Mouse (Mus musculus) forebrain, embryonic 12.5 days (tissue): ENCODE results near the gene Ints7. TPM values are rescaled to one million over a fixed set of nuclear protein-coding genes. Genes with fewer than 3 reads are reported as not detected.

Experiments
- ATAC-seq: fragments of 200-750 bp; cut with Nextera tagmentation; 2 replicates; pipeline ENCODE4 v1.8.0; 2017; ENCODE audit warnings: moderate TSS enrichment; ENCODE audit not compliant: low FRiP score
- H3K27ac ChIP-seq: fragments of 300-500 bp; sonication (generic); 2 replicates; pipeline ENCODE4 v1.5.1; 2016; ENCODE audit warnings: mild to moderate bottlenecking
- H3K27me3 ChIP-seq: fragments of 300-500 bp; sonication (generic); 2 replicates; pipeline ENCODE4 v1.6.1; 2016; ENCODE audit warnings: mild to moderate bottlenecking
- H3K36me3 ChIP-seq: fragments of 300-500 bp; sonication (generic); replicated peaks from 2 replicates; pipeline ENCODE4 v1.6.1; 2016; ENCODE audit warnings: mild to moderate bottlenecking
- H3K4me1 ChIP-seq: fragments of 300-500 bp; sonication (generic); 2 replicates; pipeline ENCODE4 v1.6.1; 2016
- H3K4me2 ChIP-seq: fragments of 300-500 bp; sonication (generic); 2 replicates; pipeline ENCODE4 v1.6.1; 2016; ENCODE audit warnings: mild to moderate bottlenecking, moderate library complexity
- H3K4me3 ChIP-seq: fragments of 300-500 bp; sonication (generic); replicated peaks from 2 replicates; pipeline ENCODE4 v1.5.1; 2016; ENCODE audit warnings: mild to moderate bottlenecking
- H3K9ac ChIP-seq: fragments of 300-500 bp; sonication (generic); 2 replicates; pipeline ENCODE4 v1.6.1; 2016; ENCODE audit warnings: mild to moderate bottlenecking
- H3K9me3 ChIP-seq: fragments of 300-500 bp; sonication (generic); 2 replicates; pipeline ENCODE4 v1.6.1; 2016
- WGBS: fragments of 180-500 bp; shearing (Covaris S2); methylation state at CpG from one replicate; pipeline ENCODE4 v1.1.7; 2016; 5-methylcytosine and 5-hydroxymethylcytosine counted together
- polyA plus RNA-seq: library from polyadenylated mRNA; unstranded; fragments of >200 nt; fragmentation: Nextera tagmentation; extraction: Ambion mirVana; gene quantifications from 2 replicates; pipeline ENCODE4 v1.2.1, GENCODE M21; 2016

The Ints7 gene
- polyA plus RNA-seq, 1 experiment from 2014 or later = 78.7 TPM

DNA sequence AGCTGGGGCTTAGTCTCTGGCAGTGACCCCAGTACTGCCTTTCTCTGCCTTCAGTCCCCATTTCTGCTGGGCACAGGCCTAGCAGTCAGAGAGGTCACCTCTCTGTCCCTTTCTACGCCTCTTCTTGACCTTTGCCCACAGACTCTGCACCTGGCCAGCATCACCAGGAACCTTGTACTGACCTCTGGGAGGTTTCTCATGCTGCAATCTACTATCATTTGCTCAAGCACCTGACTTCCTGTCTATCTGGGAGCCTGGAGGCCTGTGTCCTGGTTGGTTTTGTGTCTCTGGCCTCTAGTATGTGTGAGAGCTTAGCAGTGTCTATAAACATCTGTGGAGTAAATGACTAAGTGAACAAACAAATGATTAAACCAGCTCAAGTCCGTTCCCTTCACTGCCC is 64.7 kb downstream of the Ints7 start:
- Histone ChIP-seq H3K27ac (no peak overlapping the region), H3K4me3 (no peak overlapping the region), H3K4me1 (peaks cover 16% of the 10 kb centered on the region; the same call in 1 of the 2 replicates), H3K9me3 (no peaks in the 10 kb centered on the region), H3K27me3 (no peaks in the 10 kb centered on the region), H3K36me3 (no peaks in the 10 kb centered on the region), H3K4me2 (no peak overlapping the region), H3K9ac (no peak overlapping the region)
- WGBS = 87% methylated on average over 2 of the region's 2 CpGs
- no peak for ATAC-seq

DNA sequence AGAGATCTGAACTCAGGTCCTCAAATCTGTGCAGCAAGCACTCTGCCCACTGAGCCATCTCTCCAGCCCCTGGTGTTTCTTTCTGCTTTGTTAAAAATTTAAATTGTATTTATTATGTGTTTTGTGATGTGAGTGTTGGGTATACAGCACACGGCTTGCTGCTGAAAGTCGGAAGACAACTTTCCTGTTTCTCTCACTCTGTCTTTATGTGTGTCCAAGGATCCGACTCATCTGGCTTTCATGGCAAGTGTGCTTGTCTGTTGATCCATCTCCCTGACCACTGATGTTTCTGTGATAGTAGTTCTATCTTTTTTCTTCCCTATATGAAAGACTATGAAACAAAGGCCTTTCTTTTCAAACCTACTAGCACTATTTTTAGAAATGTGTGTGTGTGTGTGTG is 65.4 kb downstream of the Ints7 start:
- Histone ChIP-seq H3K27me3 (no peaks in the 10 kb centered on the region), H3K9ac (no peak overlapping the region), H3K4me2 (no peak overlapping the region), H3K4me3 (no peak overlapping the region), H3K27ac (no peak overlapping the region), H3K4me1 (peaks cover 16% of the 10 kb centered on the region; the same call in 1 of the 2 replicates), H3K36me3 (no peaks in the 10 kb centered on the region), H3K9me3 (no peaks in the 10 kb centered on the region)
- no peak for ATAC-seq
- WGBS = 63% methylated on average over 3 of the region's 3 CpGs

DNA sequence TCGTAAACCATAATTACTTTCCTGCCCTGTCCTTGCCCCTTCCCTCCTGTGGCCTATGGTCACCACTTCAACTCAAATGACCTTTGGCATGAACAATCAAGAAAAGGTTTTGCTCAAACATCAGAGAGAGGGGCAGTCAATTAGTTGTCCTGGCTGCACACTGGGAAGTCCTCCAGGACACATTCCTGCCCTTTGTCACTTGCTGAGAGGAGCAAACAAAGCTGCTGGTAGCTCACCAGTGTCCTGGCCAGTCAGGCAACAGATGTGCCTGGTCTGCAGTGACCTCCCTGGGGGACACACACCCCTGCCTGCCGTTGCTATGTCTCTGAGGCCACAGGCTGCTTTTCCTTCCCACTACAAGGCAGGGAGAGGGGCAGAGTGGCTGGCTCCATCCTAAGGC is 66.0 kb downstream of the Ints7 start:
- no peak overlapping the region for H3K27ac ChIP-seq
- H3K4me3 ChIP-seq = no peak overlapping the region
- 3% methylated on average over 2 of the region's 2 CpGs for WGBS
- H3K27me3 ChIP-seq = no peaks in the 10 kb centered on the region
- H3K4me1 ChIP-seq = peaks cover 16% of the 10 kb centered on the region; the same call in 1 of the 2 replicates
- H3K9ac ChIP-seq = no peak overlapping the region
- H3K36me3 ChIP-seq = no peaks in the 10 kb centered on the region
- no peaks in the 10 kb centered on the region for H3K9me3 ChIP-seq
- ATAC-seq = no peak
- H3K4me2 ChIP-seq = no peak overlapping the region

DNA sequence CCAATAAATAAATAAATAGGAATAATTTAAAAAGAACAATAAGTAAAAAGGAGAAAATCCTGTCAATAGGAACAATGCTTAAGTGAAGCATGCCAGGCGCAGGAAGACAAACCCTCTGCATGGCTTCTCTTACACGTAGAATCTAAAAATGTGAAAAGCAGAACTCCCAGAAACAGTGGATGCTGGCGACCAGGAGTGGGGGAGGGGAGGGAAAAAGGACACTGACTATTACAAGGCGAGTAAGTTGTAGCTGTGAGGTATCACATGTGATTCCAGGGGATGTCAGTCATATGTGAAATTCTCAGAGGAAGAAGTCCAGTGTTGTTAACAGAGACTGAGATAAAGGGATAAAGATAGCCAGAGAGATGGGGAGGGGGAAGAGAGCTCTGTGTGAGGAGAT is 67.5 kb downstream of the Ints7 start:
- Histone ChIP-seq H3K4me2 (no peak overlapping the region), H3K27ac (no peak overlapping the region), H3K9me3 (no peaks in the 10 kb centered on the region), H3K4me1 (peaks cover 16% of the 10 kb centered on the region; the same call in 1 of the 2 replicates), H3K36me3 (no peaks in the 10 kb centered on the region), H3K27me3 (no peaks in the 10 kb centered on the region), H3K9ac (no peak overlapping the region), H3K4me3 (no peak overlapping the region)
- 54% methylated on average over 4 of the region's 4 CpGs for WGBS
- ATAC-seq = no peak

DNA sequence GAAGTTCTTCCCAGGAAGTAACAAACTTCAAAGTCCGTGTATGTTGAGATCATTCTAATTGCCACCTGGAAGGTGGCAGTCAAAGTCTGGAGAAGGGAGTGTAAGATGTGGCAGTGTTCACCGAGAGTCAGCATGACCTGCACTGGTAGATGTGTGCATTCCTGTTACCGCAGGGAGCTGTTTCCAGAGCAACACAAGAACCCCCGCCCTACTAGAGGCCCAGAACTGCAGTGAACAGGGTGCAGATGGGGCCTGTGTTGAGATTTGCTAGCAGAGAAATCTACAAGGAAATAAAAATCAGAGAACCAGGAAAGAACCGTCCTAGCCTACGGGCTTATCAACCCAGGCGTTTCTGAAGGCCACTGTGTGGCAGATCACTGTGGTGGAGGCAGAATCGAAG is 70.5 kb downstream of the Ints7 start:
- peaks cover 16% of the 10 kb centered on the region; the same call in 1 of the 2 replicates for H3K4me1 ChIP-seq
- H3K27me3 ChIP-seq = no peaks in the 10 kb centered on the region
- no peaks in the 10 kb centered on the region for H3K36me3 ChIP-seq
- WGBS = 68% methylated on average over 8 of the region's 8 CpGs
- ATAC-seq = no peak
- no peak overlapping the region for H3K4me3 ChIP-seq
- H3K27ac ChIP-seq = no peak overlapping the region
- no peaks in the 10 kb centered on the region for H3K9me3 ChIP-seq
- no peak overlapping the region for H3K4me2 ChIP-seq
- H3K9ac ChIP-seq = no peak overlapping the region

DNA sequence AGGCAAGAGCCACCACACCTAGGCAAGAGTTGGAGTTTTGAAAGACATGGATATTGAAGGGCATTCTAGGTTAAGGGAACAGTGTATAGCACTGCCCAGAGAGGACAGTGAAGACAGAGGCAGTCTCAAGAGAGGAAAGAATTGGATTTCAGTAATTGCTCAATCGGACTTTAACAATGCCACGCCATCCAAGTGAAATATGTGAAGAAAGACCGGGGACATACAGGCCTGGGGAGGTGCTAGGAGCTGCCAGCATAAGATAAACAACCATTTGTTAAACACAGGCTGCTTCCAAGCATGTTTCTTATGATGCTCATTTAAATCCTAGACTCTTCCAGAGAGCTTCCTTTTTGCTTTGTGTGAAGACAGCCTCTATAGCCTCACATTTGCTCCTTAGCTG is 72.2 kb downstream of the Ints7 start:
- peaks cover 8% of the 10 kb centered on the region; the same call in 1 of the 2 replicates for H3K4me1 ChIP-seq
- H3K9me3 ChIP-seq = no peaks in the 10 kb centered on the region
- H3K4me2 ChIP-seq = no peak overlapping the region
- no peaks in the 10 kb centered on the region for H3K36me3 ChIP-seq
- no peak for ATAC-seq
- no peak overlapping the region for H3K9ac ChIP-seq
- WGBS = 88% methylated on average over 3 of the region's 3 CpGs
- H3K27ac ChIP-seq = no peak overlapping the region
- H3K27me3 ChIP-seq = no peaks in the 10 kb centered on the region
- H3K4me3 ChIP-seq = no peak overlapping the region

DNA sequence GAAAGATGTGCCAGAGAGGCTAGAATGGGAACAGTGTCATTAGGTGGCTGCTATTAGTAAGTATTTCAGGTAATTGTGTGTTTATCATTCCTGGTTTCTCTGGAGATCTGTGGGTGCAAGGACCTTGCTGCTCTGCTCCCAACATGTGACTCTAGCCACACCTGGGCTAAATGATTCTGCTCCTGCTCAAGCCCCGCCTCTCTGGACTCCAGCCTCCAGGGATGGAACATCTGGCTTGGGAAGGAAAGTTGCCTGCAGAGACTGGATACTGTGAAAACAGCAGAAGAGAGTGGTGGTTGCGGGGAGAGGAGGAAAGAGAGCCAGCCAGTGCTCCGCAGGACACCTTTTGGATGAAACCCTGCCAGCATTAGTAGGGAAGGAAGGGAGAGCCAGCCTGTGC is 84.0 kb downstream of the Ints7 start:
- 78% methylated on average over 3 of the region's 3 CpGs for WGBS
- no peak overlapping the region for H3K27ac ChIP-seq

DNA sequence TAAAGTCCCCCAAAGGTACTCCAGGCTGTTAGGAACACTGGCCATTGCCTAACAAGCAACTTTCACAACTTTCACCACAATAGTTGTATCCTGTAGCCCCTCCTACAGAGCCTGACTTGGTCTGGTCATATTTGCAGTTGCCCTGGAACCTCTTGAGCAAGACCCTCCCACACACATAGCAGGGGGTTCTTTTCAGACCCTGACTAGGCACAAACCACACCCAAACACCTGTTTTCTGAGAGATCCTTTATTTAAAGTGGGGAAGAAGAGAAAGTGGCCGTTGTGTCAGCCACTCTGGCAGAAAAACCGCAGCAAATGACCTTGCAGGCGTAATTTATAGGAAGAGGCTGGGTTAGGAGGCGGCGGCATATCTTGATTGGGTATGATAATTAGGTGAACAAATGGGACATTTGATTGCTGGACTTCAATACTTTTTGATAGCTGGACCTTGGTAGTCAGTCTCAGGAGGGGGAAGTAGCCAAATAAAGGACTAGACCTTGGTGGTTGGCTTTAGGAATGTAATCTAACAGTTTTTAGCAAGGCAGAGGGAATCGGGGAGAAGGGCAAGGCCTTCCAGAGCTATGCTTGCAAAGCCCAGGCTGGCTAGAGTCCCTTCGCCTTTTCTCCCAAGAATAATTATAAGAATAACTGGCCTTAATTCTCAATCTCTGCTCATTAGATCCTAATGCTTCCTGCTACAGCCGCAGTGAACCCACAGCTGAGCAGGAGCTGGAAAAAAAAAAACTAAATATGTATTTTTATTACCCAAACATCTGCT is 85.8 kb downstream of the Ints7 start:
- Histone ChIP-seq H3K27me3 (no peaks in the 10 kb centered on the region), H3K4me3 (no peak overlapping the region), H3K9me3 (no peaks in the 10 kb centered on the region), H3K4me2 (no peak overlapping the region), H3K36me3 (no peaks in the 10 kb centered on the region), H3K4me1 (no peaks in the 10 kb centered on the region), H3K27ac (no peak overlapping the region), H3K9ac (no peak overlapping the region)
- ATAC-seq = no peak
- 72% methylated on average over 8 of the region's 8 CpGs for WGBS

More for the DNA sequence above, 84.0 kb downstream of the Ints7 start:
- Histone ChIP-seq H3K27me3 (no peaks in the 10 kb centered on the region), H3K4me3 (no peak overlapping the region), H3K9me3 (no peaks in the 10 kb centered on the region), H3K36me3 (no peaks in the 10 kb centered on the region), H3K9ac (no peak overlapping the region), H3K4me2 (no peak overlapping the region), H3K4me1 (no peaks in the 10 kb centered on the region)
- ATAC-seq = no peak

DNA sequence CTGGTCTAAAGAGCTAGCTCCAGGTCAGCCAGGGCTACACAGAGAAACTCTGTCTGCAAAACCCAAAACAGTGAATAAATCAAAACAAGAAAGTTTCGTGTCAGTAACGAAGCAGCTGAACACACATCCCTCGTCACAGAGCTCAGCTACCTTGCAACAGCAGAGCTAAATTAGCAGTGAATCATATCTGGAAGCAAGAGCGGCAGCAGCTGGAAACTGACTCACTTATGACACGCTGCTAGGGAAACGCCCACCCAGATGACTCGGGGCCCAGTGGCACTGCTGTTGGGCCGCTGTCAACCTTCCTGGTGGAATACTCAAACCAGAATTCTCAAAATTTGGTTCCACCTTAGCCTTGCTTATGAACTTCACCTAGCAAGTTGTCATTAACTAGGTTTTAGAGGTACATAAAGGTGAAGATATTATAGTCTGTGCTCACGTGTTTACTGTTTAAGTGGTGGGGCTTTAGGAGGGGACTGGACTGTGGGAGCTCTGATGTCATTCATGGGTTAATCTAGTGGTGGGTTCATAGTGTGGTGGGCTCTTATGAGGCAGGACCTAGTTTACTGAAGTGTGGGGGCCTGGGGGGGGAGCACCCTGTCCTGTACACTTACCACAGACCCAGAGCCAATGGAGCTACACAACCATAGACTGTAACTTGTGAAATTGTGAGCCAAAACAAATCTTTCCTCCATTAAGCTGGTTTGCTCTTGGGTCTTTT is 86.9 kb downstream of the Ints7 start:
- no peak overlapping the region for H3K4me2 ChIP-seq
- H3K36me3 ChIP-seq = no peaks in the 10 kb centered on the region
- no peak overlapping the region for H3K27ac ChIP-seq
- no peaks in the 10 kb centered on the region for H3K4me1 ChIP-seq
- H3K9me3 ChIP-seq = no peaks in the 10 kb centered on the region
- no peak overlapping the region for H3K4me3 ChIP-seq
- no peak overlapping the region for H3K9ac ChIP-seq
- no peaks in the 10 kb centered on the region for H3K27me3 ChIP-seq
- no peak for ATAC-seq
- 80% methylated on average over 9 of the region's 9 CpGs for WGBS

DNA sequence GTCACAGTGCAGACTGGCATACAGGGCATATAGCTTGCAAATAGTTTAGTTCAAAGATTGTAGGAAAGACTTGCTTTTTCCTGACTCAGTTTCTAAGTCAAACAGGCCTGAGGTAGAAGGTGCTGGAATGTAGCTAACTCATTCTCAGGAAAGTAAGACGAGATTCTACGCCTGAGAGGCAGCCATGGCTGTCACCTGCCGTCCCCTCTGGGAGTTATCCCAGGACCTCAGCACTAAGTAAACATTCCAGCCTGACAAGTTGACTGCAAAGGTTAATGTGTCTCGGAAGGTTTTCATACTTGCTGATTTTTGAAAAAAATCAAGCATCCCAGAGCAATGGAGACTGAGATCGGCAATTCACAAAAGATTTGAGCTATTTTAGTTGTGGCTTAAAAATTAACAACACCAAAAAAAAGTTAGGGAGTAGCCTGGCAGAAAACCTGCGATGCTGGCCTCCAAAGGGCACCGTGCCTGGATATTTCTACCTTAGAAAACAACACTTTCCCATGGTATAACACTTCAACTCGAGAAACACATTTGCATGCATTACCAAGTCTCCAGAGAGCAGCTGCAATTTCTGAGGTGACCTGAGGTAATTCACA is 87.6 kb downstream of the Ints7 start:
- Histone ChIP-seq H3K27me3 (no peaks in the 10 kb centered on the region), H3K9ac (no peak overlapping the region), H3K27ac (no peak overlapping the region), H3K9me3 (no peaks in the 10 kb centered on the region), H3K4me1 (no peaks in the 10 kb centered on the region), H3K4me2 (no peak overlapping the region), H3K4me3 (no peak overlapping the region), H3K36me3 (no peaks in the 10 kb centered on the region)
- ATAC-seq = no peak
- WGBS = 78% methylated on average over 8 of the region's 8 CpGs

DNA sequence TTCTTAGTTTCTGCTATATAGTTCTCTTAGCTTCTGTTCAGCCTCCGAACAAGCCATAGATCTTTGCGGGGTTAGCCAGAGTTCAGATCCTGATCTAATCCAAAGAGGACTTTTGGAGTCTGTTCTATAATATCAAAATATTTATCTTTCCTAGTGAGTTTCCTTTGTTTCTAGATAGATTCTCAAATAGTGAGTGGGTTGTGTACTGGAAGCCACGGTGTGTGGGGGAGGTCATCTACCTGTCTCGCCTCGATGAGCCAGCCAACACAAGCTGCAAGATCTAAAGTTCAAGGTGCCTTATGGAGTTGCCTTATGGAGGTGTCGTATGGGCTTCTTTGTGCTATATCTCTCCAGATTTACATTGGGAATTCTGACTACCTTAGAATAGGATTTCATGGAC is 88.2 kb downstream of the Ints7 start:
- H3K4me2 ChIP-seq = no peak overlapping the region
- H3K9me3 ChIP-seq = no peaks in the 10 kb centered on the region
- H3K4me3 ChIP-seq = no peak overlapping the region
- H3K27ac ChIP-seq = no peak overlapping the region
- ATAC-seq = no peak
- no peaks in the 10 kb centered on the region for H3K36me3 ChIP-seq
- 92% methylated on average over 6 of the region's 6 CpGs for WGBS
- H3K27me3 ChIP-seq = no peaks in the 10 kb centered on the region
- no peak overlapping the region for H3K9ac ChIP-seq
- H3K4me1 ChIP-seq = no peaks in the 10 kb centered on the region

DNA sequence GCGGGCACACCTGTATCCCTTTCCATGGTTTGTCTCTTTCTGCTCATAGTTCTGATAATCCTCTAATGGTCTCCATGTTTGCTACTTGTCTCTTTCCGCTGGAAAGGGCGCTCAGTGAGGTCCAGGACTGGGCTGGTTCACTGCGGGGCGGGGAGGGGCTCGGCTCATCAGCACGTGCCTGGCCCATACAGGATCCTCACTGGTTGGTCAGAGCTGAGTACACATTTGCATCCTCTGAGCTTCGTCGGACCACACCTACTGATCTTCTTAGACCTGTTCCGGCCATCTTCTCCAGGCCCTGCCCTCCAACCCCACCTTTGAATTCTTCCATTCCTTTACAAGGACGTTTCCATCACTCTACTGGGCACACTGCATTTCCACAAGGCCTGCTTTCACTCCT is 90.9 kb downstream of the Ints7 start:
- H3K36me3 ChIP-seq = no peaks in the 10 kb centered on the region
- H3K9me3 ChIP-seq = no peaks in the 10 kb centered on the region
- H3K9ac ChIP-seq = no peak overlapping the region
- no peak overlapping the region for H3K4me2 ChIP-seq
- no peak overlapping the region for H3K27ac ChIP-seq
- no peaks in the 10 kb centered on the region for H3K4me1 ChIP-seq
- H3K27me3 ChIP-seq = no peaks in the 10 kb centered on the region
- WGBS = 83% methylated on average over 11 of the region's 11 CpGs
- ATAC-seq = no peak
- no peak overlapping the region for H3K4me3 ChIP-seq
